Mouse (Mus musculus) cerebellum, adult 9-11 months (tissue): ENCODE measurements at regions not wholly inside any gene's neighbourhood (a gene's known extent, or its start where the extent isn't known, plus 50 kb on each side); places are given as distances from the start of the nearest gene placed in this dataset.
A peak's percentile ranks its signal among the peaks of the same experiment; 100 is the strongest.
"Not testable (repeated sequence)": the region's sequence is repeated elsewhere in the genome, so short reads cannot be mapped to it uniquely, and the experiment has no call there.

Experiments
- DNase-seq: peaks from one replicate; pipeline ENCODE4 v3.0.0; 2022

GRCm38 (mm10) chr19:32974778-32975240 lies 217.5 kb downstream of the Pten start:
- DNase-seq = peak; percentile 49

- no peak for DNase-seq
Measured at GRCm38 (mm10) chr19:32975303-32975702, 218.0 kb downstream of the Pten start.

GRCm38 (mm10) chr19:32976507-32976906 lies 219.2 kb downstream of the Pten start:
- DNase-seq = no peak

- DNase-seq = no peak
Measured at GRCm38 (mm10) chr19:32978037-32978745, 220.9 kb downstream of the Pten start.

GRCm38 (mm10) chr19:32980142-32980541 lies 222.8 kb downstream of the Pten start:
- no peak for DNase-seq

GRCm38 (mm10) chr19:32988713-32989112 lies 231.4 kb downstream of the Pten start:
- DNase-seq = no peak

- DNase-seq = no peak
Measured at GRCm38 (mm10) chr19:32989346-32989745, 232.0 kb downstream of the Pten start.

- no peak for DNase-seq
Measured at GRCm38 (mm10) chr19:32990576-32990975, 233.3 kb downstream of the Pten start.

GRCm38 (mm10) chr19:32998576-32999170 lies 241.4 kb downstream of the Pten start:
- DNase-seq = no peak

GRCm38 (mm10) chr19:33007582-33007981 lies 250.3 kb downstream of the Pten start:
- no peak for DNase-seq

GRCm38 (mm10) chr19:33008076-33008475 lies 250.8 kb downstream of the Pten start:
- no peak for DNase-seq

- no peak for DNase-seq
Measured at GRCm38 (mm10) chr19:33008794-33009193, 251.5 kb downstream of the Pten start.

- no peak for DNase-seq
Measured at GRCm38 (mm10) chr19:33010886-33011446, 253.7 kb downstream of the Pten start.

- not testable (repeated sequence) for DNase-seq
Measured at GRCm38 (mm10) chr19:33014879-33015278, 257.6 kb downstream of the Pten start.

GRCm38 (mm10) chr19:33021161-33021560 lies 263.9 kb downstream of the Pten start:
- no peak for DNase-seq

GRCm38 (mm10) chr19:33022839-33023428 lies 265.6 kb downstream of the Pten start:
- no peak for DNase-seq

GRCm38 (mm10) chr19:33029688-33030444 lies 272.6 kb downstream of the Pten start:
- no peak for DNase-seq

GRCm38 (mm10) chr19:33040512-33040911 lies 283.2 kb downstream of the Pten start:
- no peak for DNase-seq

- no peak for DNase-seq
Measured at GRCm38 (mm10) chr19:33040991-33041390, 283.7 kb downstream of the Pten start.

- DNase-seq = no peak
Measured at GRCm38 (mm10) chr19:33042760-33043159, 285.5 kb downstream of the Pten start.

- DNase-seq = no peak
Measured at GRCm38 (mm10) chr19:33043696-33044095, 286.4 kb downstream of the Pten start.

- DNase-seq = no peak
Measured at GRCm38 (mm10) chr19:33048754-33049442, 291.6 kb downstream of the Pten start.
